Mouse (Mus musculus) E14TG2a.4 (cell line): ENCODE measurements around the gene Anks6.

Experiments
- CTCF ChIP-seq: conservative IDR thresholded peaks from 2 replicates; pipeline ENCODE4 v1.5.1; 2014; ENCODE audit warnings: low read length
- POU5F1 ChIP-seq: IDR thresholded peaks from 2 replicates; pipeline ENCODE4 v1.6.1; 2014; ENCODE audit warnings: low read length, borderline replicate concordance

- no peak for TF ChIP-seq CTCF
- TF ChIP-seq POU5F1 = no peak
These were observed 3.7 kb upstream of the Anks6 start for GRCm38 (mm10) chr4:47060900-47061299.
